22 mouse cellular contexts compared by ENCODE assay signal in genomic region chr9:72972984-72973383, GRCm38 (mm10). TPM values are rescaled to one million over a fixed set of nuclear protein-coding genes. Genes with fewer than 3 reads are reported as not detected.
"Had no signal": no experiment of that assay in that cellular context is flagged by ENCODE, and none has a peak within 500 bp of the region (broad histone marks: within the 10 kb centered on the region; RNA-seq: fewer than 3 reads in every experiment).

No protein-coding gene starts in this region.

- H3K4me2 ChIP-seq: kidney, embryonic 15.5 days; liver, embryonic 11.5 days; lung, embryonic 15.5 days; midbrain, embryonic 11.5 days; neural tube, embryonic 13.5 days; stomach, embryonic 15.5 days had no signal

- H3K27ac ChIP-seq: kidney, embryonic 15.5 days; limb, embryonic 10.5 days; lung, embryonic 15.5 days; macrophage; neural tube, embryonic 13.5 days; stomach, embryonic 15.5 days had no signal

- H3K9ac ChIP-seq: kidney, embryonic 15.5 days; liver, postnatal 0 days; lung, embryonic 15.5 days; neural tube, embryonic 13.5 days; stomach, embryonic 15.5 days had no signal

- ATAC-seq: liver, postnatal 0 days; midbrain, embryonic 16.5 days had no signal

- H3K27me3 ChIP-seq: kidney, embryonic 15.5 days; lung, embryonic 15.5 days; megakaryocyte, embryonic 14.5 days; neural tube, embryonic 13.5 days; stomach, embryonic 15.5 days had no signal

- DNase-seq: kidney, postnatal 25 days; layer of hippocampus, adult 9-11 months; liver, postnatal 0 days; lung, postnatal 14 days; retina, postnatal 1 day; right cerebral cortex, postnatal 4 days; thymus, adult 2 months; thymus, postnatal 25 days had no signal

- H3K36me3 ChIP-seq: kidney, embryonic 15.5 days; limb, embryonic 10.5 days; lung, embryonic 15.5 days; neural tube, embryonic 13.5 days; stomach, embryonic 15.5 days had no signal

- H3K4me3 ChIP-seq: kidney, embryonic 15.5 days; limb, embryonic 10.5 days; lung, embryonic 15.5 days; megakaryocyte, embryonic 14.5 days; neural tube, embryonic 13.5 days; stomach, embryonic 15.5 days had no signal

- H3K4me1 ChIP-seq: kidney, embryonic 15.5 days; limb, embryonic 10.5 days; lung, embryonic 15.5 days; neural tube, embryonic 13.5 days; stomach, embryonic 15.5 days had no signal

- H3K9me3 ChIP-seq: kidney, embryonic 15.5 days; limb, embryonic 10.5 days; lung, embryonic 15.5 days; megakaryocyte, embryonic 14.5 days; neural tube, embryonic 13.5 days; stomach, embryonic 15.5 days had no signal

RNA-seq across cellular contexts. Expression of gene Gm44503, which starts 14.3 kb away (rescaled TPM):
- total RNA-seq: left cerebral cortex, postnatal 10 days had no signal
- polyA plus RNA-seq: kidney, embryonic 15.5 days; limb, embryonic 10.5 days; limb, embryonic 14.5 days; liver, embryonic 11.5 days; liver, postnatal 0 days; lung, embryonic 15.5 days; macrophage; midbrain, embryonic 11.5 days; midbrain, embryonic 16.5 days; neural tube, embryonic 13.5 days; spleen, adult 2 months; stomach, embryonic 15.5 days; testis, adult 2 months; thymus, adult 2 months had no signal

RNA-seq across cellular contexts. Expression of gene Pygo1, which starts 47.5 kb away (rescaled TPM):
- polyA plus RNA-seq: macrophage had no signal
